Mouse (Mus musculus): Measurements from ENCODE around the gene Cemip. TPM values are rescaled to one million over a fixed set of nuclear protein-coding genes. Genes with fewer than 3 reads are reported as not detected.

Gene Cemip
- polyA plus RNA-seq, 1 experiment from 2014 or later, result 0.41 TPM

DNA sequence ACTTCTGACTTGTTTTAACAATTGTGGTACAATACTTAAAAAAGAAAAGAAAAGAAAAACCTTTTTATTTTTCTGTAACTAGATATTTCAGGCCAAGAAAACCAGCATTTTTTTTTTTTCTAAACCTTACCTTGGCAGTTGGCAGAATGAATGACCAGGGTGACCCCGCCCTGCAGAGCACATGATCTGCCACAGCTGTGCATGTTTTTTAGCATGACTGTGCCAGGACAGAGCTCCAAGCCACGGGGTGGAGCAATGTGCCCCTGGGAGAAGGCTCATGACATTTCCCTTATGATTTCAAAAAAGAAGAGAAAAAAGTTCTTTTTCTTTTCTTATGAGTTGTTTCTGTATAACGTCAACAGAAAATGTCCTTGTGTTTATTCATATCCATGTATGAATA is 196.9 kb downstream of the Cemip start:
- no peak overlapping the region for H3K27ac ChIP-seq
- H3K9me3 ChIP-seq, result no peaks in the 10 kb centered on the region
- WGBS, result 67% methylated on average over 3 of the region's 3 CpGs
- no peak for DNase-seq (ENCODE audit: low spot score)
- no peaks in the 10 kb centered on the region for H3K27me3 ChIP-seq (ENCODE audit: insufficient read depth, poor library complexity, severe bottlenecking)
- peaks cover 23% of the 10 kb centered on the region for H3K4me1 ChIP-seq
- H3K36me3 ChIP-seq, result 0 out of 2 replicates have a peak, but pooled peaks cover 5% of the 10 kb centered on the region
- no peak overlapping the region for H3K4me3 ChIP-seq

DNA sequence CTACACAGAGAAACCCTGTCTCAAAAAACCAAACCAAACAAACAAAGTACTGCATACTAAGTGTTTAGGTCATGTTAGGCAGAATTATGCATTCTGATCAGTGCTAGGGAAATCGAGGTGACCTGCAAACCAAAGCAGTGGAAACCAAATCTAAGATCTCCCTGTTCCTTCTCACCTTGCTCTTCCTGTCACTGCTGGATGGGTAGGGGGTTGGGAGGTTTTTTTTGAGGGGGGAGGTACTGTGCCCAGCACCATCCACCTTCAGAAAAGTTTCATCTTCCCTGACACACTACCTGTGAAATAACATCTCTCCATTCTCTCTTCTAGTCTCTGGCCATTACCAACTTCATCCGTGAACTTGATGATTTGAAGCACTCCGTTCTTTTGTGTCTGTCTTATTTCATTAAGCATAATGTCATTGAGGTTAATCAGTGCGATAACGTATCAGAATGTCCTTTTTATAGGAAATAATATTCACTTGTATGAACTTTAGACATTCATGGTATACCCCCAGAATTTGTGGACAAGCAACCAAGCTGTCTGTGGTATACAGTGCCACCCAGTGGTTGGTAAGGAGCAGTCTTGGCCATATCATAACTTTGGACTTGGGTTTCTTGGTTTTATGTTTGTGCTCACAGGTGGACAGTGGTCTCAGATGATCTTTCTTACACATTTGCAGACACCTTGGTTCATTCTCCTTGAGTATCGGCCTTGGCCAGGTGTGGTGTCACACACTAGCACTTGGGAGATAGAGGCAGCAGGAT is 199.8 kb downstream of the Cemip start:
- Histone ChIP-seq H3K9me3 (no peaks in the 10 kb centered on the region), H3K4me1 (peaks cover 30% of the 10 kb centered on the region), H3K27ac (peak overlapping the region; percentile 100; the same call in 1 of the 2 replicates), H3K36me3 (peaks cover 14% of the 10 kb centered on the region), H3K4me3 (no peak overlapping the region), H3K27me3 (ENCODE audit: insufficient read depth, poor library complexity, severe bottlenecking) (no peaks in the 10 kb centered on the region)
- WGBS, result 87% methylated on average over 6 of the region's 6 CpGs
- DNase-seq (ENCODE audit: low spot score), result no peak

DNA sequence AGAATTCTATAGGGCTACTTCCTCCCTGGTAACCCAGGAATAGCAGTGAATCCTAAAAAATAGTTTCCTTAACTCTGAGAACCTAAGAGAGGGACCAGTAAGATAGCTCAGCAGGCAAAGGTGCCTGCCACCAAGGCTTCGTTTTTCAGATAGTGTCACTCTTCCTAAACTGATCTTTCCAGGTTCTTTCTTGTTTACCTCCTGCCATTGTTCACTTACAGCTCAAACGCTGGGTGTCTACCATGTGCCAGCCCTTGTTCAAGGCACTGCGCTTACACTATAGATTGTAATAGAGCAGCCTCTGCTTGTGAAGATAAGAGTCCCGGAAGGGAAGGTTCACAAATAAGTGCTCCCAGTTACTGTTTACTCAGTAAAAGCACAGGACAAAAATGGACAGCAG is 200.5 kb downstream of the Cemip start:
- Histone ChIP-seq H3K36me3 (peaks cover 14% of the 10 kb centered on the region), H3K9me3 (no peaks in the 10 kb centered on the region), H3K4me3 (no peak overlapping the region), H3K27ac (peak overlapping the region; percentile 100; the same call in 1 of the 2 replicates), H3K27me3 (ENCODE audit: insufficient read depth, poor library complexity, severe bottlenecking) (no peaks in the 10 kb centered on the region), H3K4me1 (peaks cover 36% of the 10 kb centered on the region)
- 62% methylated on average over 4 of the region's 4 CpGs for WGBS
- no peak for DNase-seq (ENCODE audit: low spot score)

DNA sequence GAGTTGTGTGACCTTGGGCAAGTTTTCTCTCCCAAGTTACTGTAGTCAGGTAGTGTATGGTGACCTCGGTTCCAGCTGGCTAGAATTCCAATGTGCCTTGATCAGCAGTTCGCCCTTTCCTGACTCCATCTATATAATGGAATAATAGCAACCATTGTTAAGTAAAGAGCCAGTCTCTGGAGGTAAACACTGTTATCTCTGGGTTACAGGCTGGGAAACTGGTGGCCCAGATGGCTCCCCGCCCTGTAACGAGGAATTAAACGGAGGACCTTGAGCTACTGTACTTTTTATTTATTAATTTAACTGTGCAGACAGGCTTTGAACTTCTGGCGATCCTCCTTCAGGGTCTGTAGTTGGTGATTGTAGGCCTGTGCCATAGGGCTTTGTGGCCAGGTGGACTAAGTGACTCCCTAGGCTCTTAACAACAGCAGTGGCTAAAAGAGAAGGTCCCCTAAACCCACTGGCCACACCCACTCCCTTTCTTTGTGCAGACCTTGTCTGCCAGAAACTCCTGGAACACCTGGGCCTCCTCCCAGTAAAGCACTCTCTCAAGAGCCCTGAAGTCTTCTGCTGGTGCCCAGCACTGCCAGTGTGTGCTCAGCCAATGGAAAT is 201.3 kb downstream of the Cemip start:
- no peaks in the 10 kb centered on the region for H3K27me3 ChIP-seq (ENCODE audit: insufficient read depth, poor library complexity, severe bottlenecking)
- H3K36me3 ChIP-seq, result peaks cover 14% of the 10 kb centered on the region
- DNase-seq (ENCODE audit: low spot score), result peak; percentile 82
- H3K27ac ChIP-seq, result peak overlapping the region; percentile 100
- peak overlapping the region; percentile 95 for H3K4me3 ChIP-seq
- peaks cover 38% of the 10 kb centered on the region for H3K4me1 ChIP-seq
- no peaks in the 10 kb centered on the region for H3K9me3 ChIP-seq
- 30% methylated on average over 6 of the region's 6 CpGs for WGBS

DNA sequence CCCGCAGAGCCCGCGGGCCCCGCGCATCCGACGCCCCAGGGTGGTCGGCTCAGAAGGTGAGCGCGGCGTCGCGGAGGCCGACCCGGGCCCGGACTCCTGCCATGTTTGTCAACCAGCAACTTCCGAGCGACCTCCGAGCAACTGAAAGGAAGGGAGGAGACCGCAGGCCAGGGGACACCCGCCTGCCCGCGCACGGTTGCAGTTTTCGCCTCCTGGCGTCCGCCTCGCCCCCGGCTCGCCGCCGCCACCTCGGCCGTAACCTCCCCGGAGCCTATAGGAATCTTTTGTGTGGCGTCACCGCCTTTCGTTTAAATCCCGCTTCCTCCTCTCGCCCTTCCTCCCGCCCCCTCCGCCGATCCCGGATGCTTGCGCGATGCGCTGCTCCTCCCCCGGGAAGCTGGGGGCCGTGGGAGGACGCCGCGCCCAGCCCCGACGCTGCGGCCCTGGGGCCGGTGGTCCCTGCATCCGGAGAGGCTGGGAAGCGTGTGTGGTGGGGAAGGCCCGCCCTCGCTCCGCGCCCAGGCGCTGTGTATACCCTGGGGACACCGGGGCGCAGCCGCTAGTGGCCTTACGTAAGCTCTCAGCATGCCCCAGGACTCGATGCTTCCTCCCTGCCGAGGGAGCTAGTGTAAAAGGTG is 202.2 kb downstream of the Cemip start, which contains the start of the genes Tlnrd1 and Mesd:
Tlnrd1 (minus strand) TSS at position 285 of the 638 bp plus-strand sequence.
Mesd (plus strand) TSS at position 446 of the 638 bp plus-strand sequence.
- Histone ChIP-seq H3K9me3 (no peaks in the 10 kb centered on the region), H3K36me3 (peaks cover 14% of the 10 kb centered on the region), H3K27ac (peak within 1 kb of the TSS; percentile 100), H3K4me3 (peak within 1 kb of the TSS; percentile 95), H3K4me1 (peaks cover 44% of the 10 kb centered on the region), H3K27me3 (ENCODE audit: insufficient read depth, poor library complexity, severe bottlenecking) (no peaks in the 10 kb centered on the region)
- under 1% methylated on average over 68 of the region's 69 CpGs for WGBS
- DNase-seq (ENCODE audit: low spot score), result peak; percentile 96

DNA sequence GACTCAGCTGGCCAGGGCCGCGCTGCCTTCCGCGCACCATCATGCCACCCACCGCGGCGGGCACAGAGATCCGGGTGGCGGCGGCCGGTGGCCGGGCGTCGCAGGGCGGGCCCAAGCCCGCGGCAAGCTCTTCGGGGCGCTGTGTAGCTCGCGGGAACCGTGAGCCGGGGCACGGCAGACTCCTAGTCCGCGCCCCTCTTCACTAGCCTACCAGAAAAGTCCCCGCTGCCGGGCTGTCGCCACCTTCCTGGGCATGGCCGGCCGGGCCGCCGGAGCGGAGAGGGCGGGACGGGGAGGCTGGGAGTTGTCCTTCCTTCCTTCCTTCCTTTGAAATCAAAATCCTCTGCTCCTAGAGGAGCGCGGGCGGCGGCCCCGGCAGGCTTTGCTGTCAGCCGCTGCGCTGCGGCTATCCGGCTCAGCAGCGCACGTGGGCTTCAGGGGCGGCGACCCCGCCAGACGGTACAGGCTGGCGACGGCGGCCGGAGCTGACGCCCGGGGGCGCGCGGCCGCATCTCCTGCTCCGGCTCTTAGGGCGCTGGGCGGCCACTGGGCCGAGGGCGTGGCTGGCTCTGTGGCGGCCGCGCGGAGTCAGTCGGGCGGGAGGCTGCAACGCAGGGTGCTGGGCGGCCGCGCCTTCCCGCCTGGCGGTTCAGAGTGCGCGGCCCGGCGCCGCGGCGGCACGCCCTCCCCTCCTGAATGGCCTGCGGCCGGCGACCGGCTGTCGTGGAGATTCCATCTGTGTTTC is 202.9 kb downstream of the Cemip start:
- peak; percentile 87 for DNase-seq (ENCODE audit: low spot score)
- no peaks in the 10 kb centered on the region for H3K9me3 ChIP-seq
- peak overlapping the region; percentile 95 for H3K4me3 ChIP-seq
- no peaks in the 10 kb centered on the region for H3K27me3 ChIP-seq (ENCODE audit: insufficient read depth, poor library complexity, severe bottlenecking)
- H3K36me3 ChIP-seq, result peaks cover 14% of the 10 kb centered on the region
- peaks cover 51% of the 10 kb centered on the region for H3K4me1 ChIP-seq
- peak overlapping the region; percentile 100 for H3K27ac ChIP-seq
- under 1% methylated on average over 89 of the region's 91 CpGs for WGBS

Other genes starting within 250 kb of the Cemip start
- gene Tlnrd1, start 202.2 kb downstream of the Cemip start, polyA plus RNA-seq (2016; fragmentation: Nextera tagmentation; extraction: Ambion mirVana), result 12.5 and 20.4 TPM in 2 replicates
- 93.8 and 103 TPM in 2 replicates for gene Mesd, start 202.0 kb downstream of the Cemip start, polyA plus RNA-seq (2016; fragmentation: Nextera tagmentation; extraction: Ambion mirVana)
- gene Abhd17c, start 65.4 kb upstream of the Cemip start, polyA plus RNA-seq (2016; fragmentation: Nextera tagmentation; extraction: Ambion mirVana), result 27.7 and 39.4 TPM in 2 replicates